Mouse (Mus musculus) granulocyte monocyte progenitor cell, adult 5-6 weeks (primary cell): ENCODE data around the gene Mpped1. TPM values are rescaled to one million over a fixed set of nuclear protein-coding genes. Genes with fewer than 3 reads are reported as not detected.

Experiments
- ATAC-seq: replicated peaks from 2 replicates; pipeline ENCODE4 v1.8.0; 2016; ENCODE audit warnings: mild to moderate bottlenecking, moderate TSS enrichment, inconsistent platforms; ENCODE audit not compliant: poor library complexity, severe bottlenecking
- total RNA-seq, 2 experiments: library from RNA; stranded (forward) in 1 of 2; stranded (reverse) in 1 of 2; fragments of 200-712, 200-1000 nt in 1 of 2; fragments of >200 nt in 1 of 2; fragmentation: Nextera tagmentation in 1 of 2; gene quantifications; 2 replicates each; pipeline ENCODE4 v1.2.3; 2014 to 2017

Gene Mpped1
- total RNA-seq, 2 experiments from 2014 or later, result not detected

- no peak for ATAC-seq
Measured at GRCm38 (mm10) chr15:83784772-83785171, 5.5 kb downstream of the Mpped1 start.

- no peak for ATAC-seq
Measured at GRCm38 (mm10) chr15:83789046-83789445, 9.8 kb downstream of the Mpped1 start.

- no peak for ATAC-seq
Measured at GRCm38 (mm10) chr15:83796924-83797323, 17.7 kb downstream of the Mpped1 start.

- ATAC-seq, result no peak
Measured at GRCm38 (mm10) chr15:83798964-83799363, 19.7 kb downstream of the Mpped1 start.

GRCm38 (mm10) chr15:83801011-83801410 lies 21.7 kb downstream of the Mpped1 start:
- ATAC-seq, result no peak

GRCm38 (mm10) chr15:83814106-83814505 lies 34.8 kb downstream of the Mpped1 start:
- no peak for ATAC-seq

GRCm38 (mm10) chr15:83828011-83828410 lies 48.7 kb downstream of the Mpped1 start:
- ATAC-seq, result no peak

GRCm38 (mm10) chr15:83829226-83829625 lies 50.0 kb downstream of the Mpped1 start:
- no peak for ATAC-seq

- ATAC-seq, result no peak
Measured at GRCm38 (mm10) chr15:83832265-83832664, 53.0 kb downstream of the Mpped1 start.

- no peak for ATAC-seq
Measured at GRCm38 (mm10) chr15:83840950-83841719, 61.9 kb downstream of the Mpped1 start.

GRCm38 (mm10) chr15:83842419-83842818 lies 63.2 kb downstream of the Mpped1 start:
- ATAC-seq, result no peak

GRCm38 (mm10) chr15:83842915-83843789 lies 63.9 kb downstream of the Mpped1 start:
- ATAC-seq, result no peak

- no peak for ATAC-seq
Measured at GRCm38 (mm10) chr15:83845734-83846133, 66.5 kb downstream of the Mpped1 start.

GRCm38 (mm10) chr15:83846592-83846991 lies 67.3 kb downstream of the Mpped1 start:
- ATAC-seq, result no peak

- no peak for ATAC-seq
Measured at GRCm38 (mm10) chr15:83847512-83847911, 68.2 kb downstream of the Mpped1 start.

- ATAC-seq, result no peak
Measured at GRCm38 (mm10) chr15:83848193-83848592, 68.9 kb downstream of the Mpped1 start.

- ATAC-seq, result no peak
Measured at GRCm38 (mm10) chr15:83853400-83853811, 74.1 kb downstream of the Mpped1 start.

- no peak; the same call in 1 of the 2 replicates for ATAC-seq
Measured at GRCm38 (mm10) chr15:83857129-83857528, 77.9 kb downstream of the Mpped1 start.

- ATAC-seq, result no peak
Measured at GRCm38 (mm10) chr15:83865626-83866025, 86.4 kb downstream of the Mpped1 start.

- no peak for ATAC-seq
Measured at GRCm38 (mm10) chr15:83870936-83871335, 91.7 kb downstream of the Mpped1 start.

- ATAC-seq, result no peak
Measured at GRCm38 (mm10) chr15:83877155-83877866, 98.0 kb downstream of the Mpped1 start.
